Mouse (Mus musculus) kidney, postnatal 25 days (tissue): Measurements from ENCODE around the gene E2f8.

ENCODE experiments used
- DNase-seq, 2 experiments: peaks; one replicate each; pipeline ENCODE4 v3.0.0; 2021; ENCODE audit warnings: mixed read lengths in 2 of 2

Gene E2f8

DNA sequence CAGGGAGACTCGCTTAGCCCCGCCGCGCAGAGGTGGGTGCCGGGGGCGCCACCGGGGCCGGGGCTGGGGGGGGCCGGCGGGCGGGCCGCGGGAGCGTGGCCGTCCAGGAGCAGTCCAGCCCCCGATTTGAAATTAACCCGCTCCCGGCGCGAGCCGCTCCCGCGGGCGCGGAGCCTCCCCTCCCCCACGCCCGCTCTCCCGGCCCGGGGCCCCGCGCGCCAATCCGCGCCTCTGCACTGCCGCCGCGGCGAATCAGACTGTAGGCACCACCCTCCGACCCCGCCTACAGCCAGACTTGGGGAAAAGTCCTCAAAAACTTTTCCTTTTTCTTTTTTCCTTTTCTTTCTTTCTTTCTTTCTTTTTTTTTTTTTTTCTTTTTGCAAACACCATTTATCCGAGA, at the start of gene E2f8:
Gene E2f8, minus strand, starts transcription at position 111 of the 400 bp plus-strand sequence.
- DNase-seq, result peak; percentile 78 to 92

GRCm38 (mm10) chr7:48930399-48930798, 49.0 kb upstream of the E2f8 start:
- DNase-seq, result peak; percentile 67 to 76

DNA sequence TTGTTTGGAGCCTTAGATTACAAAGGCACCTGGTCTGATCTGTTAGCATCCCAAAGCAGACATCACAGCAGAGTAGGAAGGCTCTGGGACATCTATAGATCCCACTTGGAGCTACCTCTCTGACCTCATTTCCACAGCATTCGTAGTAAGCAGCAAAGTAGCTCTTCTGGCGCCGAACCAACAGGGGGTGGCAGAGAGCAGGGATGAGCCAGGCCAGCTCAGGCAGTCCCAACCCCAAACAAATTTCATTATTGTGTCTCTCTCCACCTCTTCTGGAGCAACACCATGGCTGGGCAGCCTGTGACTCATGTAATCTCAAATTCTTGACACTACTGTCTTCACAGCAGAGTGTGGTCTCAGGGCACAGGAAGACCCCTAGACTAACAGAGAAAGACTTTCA, 47.0 kb upstream of the E2f8 start:
- peak; percentile 65 to 70 for DNase-seq

- DNase-seq, result peak; percentile 18 to 46
Measured at GRCm38 (mm10) chr7:48925214-48925613, 43.8 kb upstream of the E2f8 start.

- no peak for DNase-seq
Measured at GRCm38 (mm10) chr7:48923620-48924019, 42.2 kb upstream of the E2f8 start.

- DNase-seq, result no peak
Measured at GRCm38 (mm10) chr7:48918389-48918788, 37.0 kb upstream of the E2f8 start.

DNA sequence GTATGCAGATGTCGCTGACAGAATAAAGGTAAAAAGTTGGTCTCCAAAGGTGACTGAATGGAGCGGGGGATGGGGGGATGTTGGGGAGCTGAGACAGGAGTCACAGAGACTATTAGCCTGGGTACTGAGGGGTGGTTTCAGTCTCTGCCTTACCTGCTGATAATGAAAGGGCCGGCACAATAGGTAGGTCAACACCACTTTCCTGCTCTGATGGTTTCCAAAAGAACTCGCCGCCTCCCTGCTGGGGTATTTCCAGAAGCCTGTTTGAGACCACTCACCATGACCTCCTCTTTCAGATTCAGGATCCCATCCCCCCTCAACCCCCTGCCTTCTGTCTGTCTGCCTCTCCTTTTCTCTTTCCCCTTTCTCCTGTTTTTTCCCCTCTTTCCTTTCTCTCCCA, 36.6 kb upstream of the E2f8 start:
- DNase-seq, result no peak

- DNase-seq, result no peak
Measured at GRCm38 (mm10) chr7:48917463-48917862, 36.1 kb upstream of the E2f8 start.

DNA sequence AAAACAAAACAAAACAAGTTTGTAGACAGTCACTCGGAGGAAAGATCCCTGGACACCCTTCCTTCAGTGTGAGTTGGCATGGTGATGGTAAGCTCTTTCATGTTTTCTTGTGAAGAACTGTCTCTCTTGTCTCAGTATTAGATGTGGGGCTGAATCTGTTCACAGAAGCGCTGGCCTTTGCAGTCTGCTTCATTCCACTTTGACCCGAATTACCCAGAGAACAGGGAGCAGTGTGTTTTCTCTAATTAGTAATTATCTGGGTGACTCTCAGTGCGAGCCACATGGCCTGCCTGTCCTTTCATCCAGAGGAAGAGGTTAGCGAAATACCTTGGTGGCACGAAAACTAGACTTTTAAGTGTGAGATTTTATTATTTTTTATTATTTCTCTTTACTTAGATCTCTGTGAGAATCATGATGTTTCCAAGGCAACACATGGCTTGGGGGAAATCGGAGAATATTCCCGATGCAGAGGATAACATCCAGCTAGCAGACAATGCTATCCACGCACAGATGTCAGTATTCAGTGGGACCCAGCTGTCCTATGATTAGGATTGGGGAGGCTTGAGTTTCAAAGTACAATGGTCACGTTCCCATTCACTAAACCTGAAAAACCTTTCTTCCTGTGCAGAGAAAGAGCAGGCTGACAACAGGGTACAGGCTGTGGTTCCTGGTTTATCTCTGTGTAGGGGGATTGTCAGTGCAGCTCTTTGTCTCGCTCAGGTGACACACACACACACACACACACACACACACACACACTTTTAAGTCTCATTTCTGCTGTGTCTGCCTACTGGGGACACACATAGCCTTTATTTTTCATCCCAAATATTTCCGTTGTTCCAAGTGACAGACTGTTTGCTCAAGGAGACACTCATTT, 33.5 kb upstream of the E2f8 start:
- DNase-seq, result no peak

DNA sequence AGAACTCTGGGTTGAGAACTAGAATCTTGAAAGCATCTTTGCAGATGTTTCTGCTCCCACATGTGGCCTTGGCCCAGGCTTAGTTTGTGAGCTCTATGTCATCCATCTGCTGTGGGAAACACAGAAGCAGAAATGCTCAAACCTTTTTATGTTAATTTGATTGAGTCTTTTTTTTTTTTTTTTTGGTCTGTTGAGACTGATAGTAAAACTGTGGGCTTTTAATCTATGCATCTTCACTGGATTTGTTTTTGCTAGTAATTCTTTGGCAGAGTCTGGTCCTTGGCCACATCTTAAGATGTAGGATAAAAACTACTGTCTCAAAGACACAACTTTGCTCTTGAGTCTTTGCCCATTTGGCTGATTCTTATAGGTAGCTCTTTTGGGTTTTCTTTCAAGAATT, 29.8 kb upstream of the E2f8 start:
- no peak for DNase-seq

DNA sequence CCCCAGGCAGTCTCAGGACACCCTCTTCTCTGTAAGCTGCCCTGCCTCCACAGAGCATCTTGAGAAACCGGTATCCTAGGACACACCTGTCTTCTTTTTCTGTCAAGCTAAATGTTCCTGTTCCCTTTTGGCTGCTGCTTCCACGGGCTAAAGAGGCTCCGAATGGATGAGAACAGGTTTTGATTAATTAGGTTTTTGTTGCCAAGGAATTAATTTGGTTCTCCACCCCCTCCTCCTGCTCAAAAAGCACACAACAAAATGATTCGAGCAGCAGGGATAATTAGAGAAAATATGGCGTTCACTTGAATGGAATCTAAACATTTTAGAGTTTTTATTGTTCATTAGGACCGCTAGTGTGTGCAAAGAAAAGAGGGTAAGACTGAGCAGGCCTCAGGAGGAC, 28.9 kb upstream of the E2f8 start:
- no peak for DNase-seq

DNA sequence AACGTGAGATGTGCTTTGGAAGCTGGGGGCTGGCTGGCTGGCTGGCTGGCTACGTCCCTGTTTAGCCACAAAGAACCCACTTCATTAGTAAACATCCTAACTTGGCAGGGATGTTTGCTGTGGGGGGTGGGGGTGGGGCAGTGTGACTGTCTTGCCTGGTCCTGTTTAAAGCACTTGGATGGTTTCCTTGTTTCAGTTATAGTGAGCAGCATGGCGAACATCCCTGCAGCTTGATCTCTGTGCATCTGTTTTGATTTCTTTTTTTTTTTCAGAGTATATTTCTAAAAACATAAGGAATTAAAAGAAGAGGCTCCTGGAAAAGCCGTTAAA, 27.9 kb upstream of the E2f8 start:
- no peak for DNase-seq

DNA sequence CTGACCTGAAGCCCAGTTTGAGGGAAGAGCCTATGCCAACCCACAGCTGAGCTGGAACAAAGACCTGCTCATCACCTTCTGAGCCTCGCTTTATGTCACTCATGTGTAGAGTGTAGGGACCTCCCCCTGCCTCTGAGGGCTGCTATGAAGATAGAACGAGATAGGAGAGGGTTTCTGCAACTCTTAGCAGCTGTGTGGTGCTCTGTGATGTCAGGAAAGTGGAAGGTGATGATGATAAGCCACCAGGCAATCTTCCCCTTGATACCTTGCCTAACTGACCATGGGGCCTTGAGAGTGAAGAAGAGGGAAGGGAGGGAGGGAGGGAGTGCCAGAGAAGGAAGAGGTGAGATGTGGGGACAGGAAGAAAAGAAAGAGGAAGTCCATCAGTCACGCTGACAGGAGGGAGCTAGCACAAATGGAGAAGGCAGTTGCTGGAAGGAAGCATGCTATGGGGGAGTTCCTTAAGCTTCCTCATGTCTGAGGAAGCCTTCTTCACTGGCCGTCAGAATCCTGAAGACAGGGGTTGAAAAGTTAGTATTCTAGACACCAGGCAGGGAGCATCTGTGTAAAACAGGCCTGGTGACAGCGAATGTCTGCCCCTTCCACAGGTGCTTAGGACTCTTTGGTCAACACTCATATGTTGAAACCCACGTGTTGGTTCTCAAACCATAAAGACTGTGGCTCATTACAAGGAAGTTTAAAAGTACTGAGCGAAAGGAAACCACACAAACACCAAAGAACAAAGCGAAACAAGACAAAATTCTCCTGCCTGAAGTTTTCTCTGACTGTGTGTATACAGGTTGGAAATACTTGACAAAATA, 27.3 kb upstream of the E2f8 start, which contains the start of gene Nav2:
Gene Nav2, plus strand, starts transcription at position 196 of the 821 bp plus-strand sequence.
- DNase-seq, result no peak

DNA sequence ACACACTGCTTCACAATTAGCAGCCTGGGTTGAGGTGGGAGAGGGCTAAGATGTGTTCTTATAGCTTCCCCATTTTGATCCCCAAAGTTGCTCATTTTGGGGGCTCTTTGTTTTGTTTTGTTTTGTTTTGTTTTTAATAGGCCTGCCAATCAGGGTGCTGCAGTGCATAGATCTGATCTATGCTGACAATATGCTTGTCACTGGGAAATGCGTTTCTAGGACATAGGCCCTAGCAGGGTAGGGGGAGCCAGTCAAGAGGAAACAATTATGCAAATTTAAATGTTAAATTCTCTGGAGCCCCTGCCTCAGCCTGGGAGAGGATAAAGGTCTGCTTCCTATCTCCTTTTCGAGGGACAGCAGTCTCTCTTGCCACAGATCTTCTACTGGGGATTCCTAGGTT, 21.1 kb upstream of the E2f8 start:
- no peak for DNase-seq

- DNase-seq, result peak in 1 of 2 experiments; percentile 19
Measured at GRCm38 (mm10) chr7:48900408-48901167, 19.2 kb upstream of the E2f8 start.

DNA sequence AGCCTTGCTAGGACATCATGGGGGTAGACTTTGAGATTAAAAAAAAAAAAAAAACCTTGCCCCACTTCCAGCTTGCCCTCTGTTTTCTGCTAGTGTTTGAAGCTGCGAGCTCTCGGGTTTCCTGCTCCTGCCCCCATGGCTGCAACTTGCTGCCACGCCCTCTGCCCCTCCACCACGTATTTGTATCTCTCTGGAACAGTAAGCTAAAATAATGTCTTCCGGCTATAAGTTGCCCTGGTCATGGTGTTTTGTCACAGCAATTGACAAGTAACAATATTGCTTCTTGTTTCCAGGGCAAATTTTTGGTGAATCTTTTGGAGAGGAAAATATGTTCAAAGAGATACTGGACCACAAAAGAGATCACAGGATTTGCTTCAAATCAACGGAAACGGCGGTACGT, 17.0 kb upstream of the E2f8 start:
- no peak for DNase-seq

DNA sequence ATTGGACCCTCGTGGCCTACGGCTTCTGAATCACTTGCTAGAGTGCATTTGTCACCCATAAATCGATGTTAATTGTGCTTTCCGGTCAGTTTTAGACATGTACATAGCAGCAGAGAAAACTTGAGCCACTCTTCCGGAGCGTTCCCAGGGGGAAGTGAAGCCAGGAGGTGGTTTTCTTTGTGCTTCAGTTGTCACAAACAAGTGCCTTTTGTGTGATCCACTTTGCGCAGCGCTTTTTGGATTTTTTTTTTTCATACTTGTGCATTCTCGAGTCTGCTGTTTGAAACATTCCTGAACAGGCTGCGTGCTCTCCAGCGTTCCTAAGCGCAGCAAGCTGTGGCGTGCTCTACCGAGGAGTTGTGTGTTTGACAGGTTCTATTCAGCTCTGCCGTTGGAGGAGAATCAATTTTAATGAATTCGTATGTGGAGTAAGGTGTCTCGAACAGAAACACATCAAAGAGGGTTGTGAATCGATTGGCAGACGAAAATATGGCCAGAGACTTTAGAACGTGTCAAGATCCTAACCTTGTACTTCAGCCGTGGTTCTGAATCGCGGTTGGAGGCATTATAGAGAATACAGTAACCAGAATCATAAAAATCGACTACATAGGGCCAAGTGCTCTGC, 16.3 kb upstream of the E2f8 start:
- DNase-seq, result no peak

DNA sequence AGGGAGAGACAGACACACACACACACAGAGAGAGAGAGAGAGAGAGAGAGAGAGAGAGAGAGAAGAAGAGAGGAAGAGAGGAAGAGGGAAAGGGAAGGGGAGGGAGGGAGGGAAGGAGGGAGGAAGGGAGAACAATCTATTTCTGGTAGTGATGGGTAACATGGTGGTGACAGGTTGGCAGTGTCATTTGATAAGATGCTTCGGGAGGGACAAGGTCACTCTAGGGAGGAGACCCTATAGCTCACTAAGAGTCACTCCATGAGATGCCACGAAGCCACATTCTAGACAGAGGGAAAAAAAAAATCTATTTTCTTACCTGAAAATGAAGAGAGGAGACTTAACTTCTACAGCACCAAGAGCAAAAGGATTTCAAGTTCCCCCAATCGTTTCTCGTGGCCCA, 14.7 kb upstream of the E2f8 start:
- DNase-seq, result no peak

DNA sequence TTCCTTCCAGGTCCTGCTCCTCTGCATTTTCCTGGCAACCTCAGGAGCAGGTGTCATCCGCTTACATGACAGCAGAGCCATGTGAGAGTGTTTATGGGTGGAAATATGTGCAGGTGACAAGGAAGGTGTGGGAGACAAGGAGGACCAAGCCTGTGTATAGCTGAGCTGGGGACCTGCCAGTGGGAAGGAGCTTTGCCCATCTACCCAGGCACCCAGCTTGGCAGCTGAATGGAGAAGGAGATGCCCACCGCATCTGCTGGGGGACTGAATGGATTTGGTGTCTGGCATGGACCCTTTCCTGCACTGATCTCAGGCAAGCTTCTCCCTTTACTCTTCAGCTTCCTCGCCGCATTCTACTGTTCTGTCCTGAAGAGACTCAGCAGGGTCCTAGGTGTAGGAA, 14.1 kb upstream of the E2f8 start:
- DNase-seq, result no peak

DNA sequence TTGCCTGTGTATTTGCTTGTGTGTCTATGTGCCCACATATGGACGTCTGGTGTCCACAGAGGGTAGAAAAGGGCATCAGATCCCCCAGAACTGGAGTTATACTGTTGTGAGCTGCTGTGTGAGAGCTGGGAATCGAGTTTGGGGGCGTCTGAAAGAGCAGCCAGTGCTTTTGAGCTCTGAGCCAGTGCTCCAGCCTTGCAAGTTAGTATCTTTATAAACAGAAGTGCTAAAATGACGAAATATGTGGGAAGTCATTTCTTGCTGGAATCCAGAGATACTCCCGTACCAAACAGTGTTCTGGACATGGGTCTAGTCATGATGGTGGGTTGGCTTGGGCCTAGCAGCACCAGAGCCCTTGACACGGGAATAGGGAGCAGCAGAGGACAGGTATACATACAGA, 13.4 kb upstream of the E2f8 start:
- DNase-seq, result peak in 1 of 2 experiments; percentile 14

GRCm38 (mm10) chr7:48894152-48894551, 12.8 kb upstream of the E2f8 start:
- DNase-seq, result peak; percentile 48 to 70

- peak in 1 of 2 experiments; percentile 9 for DNase-seq
Measured at GRCm38 (mm10) chr7:48893093-48893492, 11.7 kb upstream of the E2f8 start.

- DNase-seq, result no peak
Measured at GRCm38 (mm10) chr7:48891029-48891428, 9.6 kb upstream of the E2f8 start.
